Mouse (Mus musculus) embryonic fibroblast, embryonic 13.5 days (primary cell): ENCODE data around the gene Tnfsf15.

ENCODE experiments used
- CTCF ChIP-seq: IDR thresholded peaks from 2 replicates; pipeline ENCODE4 v1.5.1; 2011; ENCODE audit warnings: mild to moderate bottlenecking, control low read depth, low read length, moderate library complexity, borderline replicate concordance; ENCODE audit not compliant: insufficient read depth
- POLR2A ChIP-seq: IDR thresholded peaks from 2 replicates; pipeline ENCODE4 v1.6.1; 2011; ENCODE audit warnings: low read depth, mild to moderate bottlenecking, control low read depth, low read length, moderate library complexity

- TF ChIP-seq POLR2A, result no peak
- TF ChIP-seq CTCF, result no peak
These were observed 33.0 kb downstream of the Tnfsf15 start for GRCm38 (mm10) chr4:63711886-63712285.
